Mouse (Mus musculus): ENCODE results near the gene Rbl1.

DNA sequence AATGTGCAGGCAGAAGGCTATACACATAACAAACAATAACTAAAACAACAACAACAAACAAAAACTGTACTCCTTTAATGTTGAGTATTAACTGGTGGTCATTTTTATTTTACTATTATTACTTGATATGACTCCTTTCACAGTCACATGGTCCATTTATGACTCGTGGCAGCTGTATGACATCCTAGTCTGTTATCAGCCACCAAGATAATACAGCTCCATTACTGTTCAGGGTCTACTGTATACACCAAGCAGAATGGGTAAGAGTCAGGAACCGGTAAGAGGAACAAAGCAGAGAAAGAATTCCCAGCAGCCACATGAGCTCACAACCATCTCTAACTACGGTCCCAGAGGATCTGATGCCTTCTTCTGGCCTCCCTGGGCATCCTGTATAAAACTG, 79.1 kb downstream of the Rbl1 start:
- TF ChIP-seq CTCF (conservative IDR thresholded peaks at IDR 0.05; ENCODE audit: insufficient read depth, insufficient read length, low read depth, low read length) (no peak), POLR2A (IDR thresholded peaks at IDR 0.05; ENCODE audit: low read depth, low read length) (no peak)

Measured in kidney, adult 2 months (tissue).